Mouse (Mus musculus): ENCODE results near the gene Frrs1l.

Gene Frrs1l

DNA sequence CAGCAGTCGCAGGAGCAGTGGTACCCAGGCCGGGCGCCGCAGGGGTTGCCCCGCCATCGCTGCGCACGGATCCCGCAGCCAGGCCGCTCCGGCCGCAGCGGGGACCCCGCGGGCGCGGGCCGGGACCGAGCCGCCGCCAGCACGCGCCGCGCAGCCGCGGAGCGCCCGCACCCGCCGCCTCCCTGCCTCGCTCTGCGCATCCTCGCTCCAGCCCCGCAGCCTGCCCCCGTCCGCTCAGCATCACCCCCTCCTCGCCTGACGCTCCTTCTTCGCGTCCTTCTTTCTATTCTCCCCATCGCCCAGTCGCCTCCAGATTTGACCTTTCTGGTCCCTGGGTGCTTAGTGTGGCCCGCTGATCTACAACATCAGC lies at the start of gene Frrs1l:
Frrs1l (minus strand) TSS at position 177 of the 370 bp plus-strand sequence.
- peak; percentile 11 for DNase-seq (ENCODE audit: inconsistent ontology term)

DNA sequence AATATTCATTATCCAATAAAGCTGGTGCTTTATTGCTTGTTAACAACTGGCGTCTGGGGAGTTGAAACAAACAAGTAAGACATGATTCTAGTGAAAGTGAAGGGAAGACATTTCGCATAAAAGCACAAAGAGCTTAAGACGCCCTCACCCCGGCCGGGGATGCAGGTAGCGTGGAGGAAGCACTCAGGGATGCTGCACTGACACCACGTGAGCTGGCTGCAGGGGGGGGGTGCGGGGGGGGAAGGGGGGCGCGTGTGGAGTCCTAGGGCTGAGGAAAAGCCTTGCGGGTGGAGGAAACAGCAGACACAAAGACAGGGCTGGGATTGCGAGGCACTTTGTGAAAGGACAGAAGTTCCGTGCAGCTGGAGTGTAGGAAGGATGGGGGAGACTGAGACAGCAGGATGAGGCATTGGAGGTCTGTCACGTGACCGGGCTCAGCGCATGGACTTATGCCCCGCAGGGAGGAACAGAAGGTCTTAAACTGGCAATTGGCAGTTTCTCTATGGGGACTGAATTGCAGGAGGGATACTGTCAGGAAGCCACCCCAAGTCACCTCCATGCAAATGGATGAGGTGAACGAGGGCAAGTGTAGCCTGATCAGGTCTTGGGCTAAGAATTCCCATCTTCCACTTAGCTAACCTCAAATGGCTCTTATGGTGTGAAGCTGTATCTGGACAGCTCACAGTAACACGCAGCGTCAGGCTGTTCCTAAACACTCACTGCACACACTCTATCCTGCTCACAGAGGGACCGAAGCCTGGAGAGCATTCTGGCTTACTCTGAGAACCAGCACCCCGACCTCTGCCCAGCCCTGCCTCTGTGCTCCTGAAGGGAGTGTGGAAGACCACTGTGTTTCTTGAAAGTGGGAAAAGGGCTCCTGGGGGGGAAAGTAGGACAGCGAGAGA lies 49.2 kb upstream of the Frrs1l start:
- peak; percentile 16 for DNase-seq (ENCODE audit: inconsistent ontology term)

DNA sequence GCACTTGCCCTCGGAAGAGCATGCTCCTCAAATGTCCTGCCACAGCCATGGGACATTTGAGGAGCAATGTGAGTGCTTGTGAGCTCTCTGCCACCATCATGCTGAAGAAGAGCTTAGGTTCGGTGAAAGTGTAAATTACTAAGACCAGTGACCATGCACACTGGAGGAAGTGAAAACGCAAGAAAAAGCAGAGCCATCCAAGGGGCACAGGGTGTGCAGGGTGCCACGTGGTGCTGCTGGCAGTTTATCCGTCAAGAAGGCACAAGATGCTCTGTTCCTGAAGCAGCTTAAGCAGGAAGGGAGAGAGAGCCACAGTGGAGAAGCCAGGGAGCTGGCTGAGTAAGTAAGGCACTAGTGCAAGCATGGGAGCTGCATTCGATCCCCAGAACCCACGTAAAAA lies 47.4 kb upstream of the Frrs1l start:
- no peak for DNase-seq (ENCODE audit: inconsistent ontology term)

DNA sequence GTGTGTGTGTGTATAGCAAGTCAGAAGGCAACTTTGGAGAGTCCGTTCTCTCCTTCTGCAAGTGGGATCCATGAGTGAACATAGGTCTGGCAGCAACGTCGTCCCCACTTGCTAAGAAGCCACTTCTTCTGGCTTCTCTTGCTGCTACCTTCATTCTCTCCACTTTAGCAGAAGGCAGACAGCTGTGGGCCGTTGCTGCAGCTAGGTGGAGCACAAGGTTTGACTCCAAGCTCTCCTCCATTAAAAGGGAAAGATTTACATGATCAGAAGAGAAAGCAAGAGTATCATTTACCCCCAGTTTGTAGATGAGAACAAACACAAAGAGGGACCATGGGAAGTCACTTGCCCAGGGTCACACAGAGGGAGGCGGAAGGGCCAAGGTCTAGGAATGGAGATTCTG lies 44.0 kb upstream of the Frrs1l start:
- no peak for DNase-seq (ENCODE audit: inconsistent ontology term)

DNA sequence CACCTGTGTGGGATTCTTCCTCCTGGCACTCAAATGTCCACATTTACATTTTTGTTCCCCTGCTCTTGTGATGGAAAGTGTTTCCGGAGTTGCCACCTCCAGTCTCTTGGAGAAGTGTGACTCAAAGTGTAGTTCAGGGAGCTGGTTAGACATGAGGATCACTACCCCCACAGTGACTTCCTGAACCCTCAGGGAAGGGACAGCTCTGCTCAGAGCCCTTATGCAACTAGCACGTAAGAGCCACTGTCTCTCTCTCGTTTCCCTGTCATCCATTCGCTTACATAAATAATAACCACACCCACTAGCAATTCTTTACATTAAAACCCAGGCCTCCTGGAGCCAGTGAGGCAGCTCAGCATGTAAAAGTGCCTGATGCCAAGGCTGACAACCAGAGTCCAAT lies 41.2 kb upstream of the Frrs1l start:
- no peak for DNase-seq (ENCODE audit: inconsistent ontology term)

DNA sequence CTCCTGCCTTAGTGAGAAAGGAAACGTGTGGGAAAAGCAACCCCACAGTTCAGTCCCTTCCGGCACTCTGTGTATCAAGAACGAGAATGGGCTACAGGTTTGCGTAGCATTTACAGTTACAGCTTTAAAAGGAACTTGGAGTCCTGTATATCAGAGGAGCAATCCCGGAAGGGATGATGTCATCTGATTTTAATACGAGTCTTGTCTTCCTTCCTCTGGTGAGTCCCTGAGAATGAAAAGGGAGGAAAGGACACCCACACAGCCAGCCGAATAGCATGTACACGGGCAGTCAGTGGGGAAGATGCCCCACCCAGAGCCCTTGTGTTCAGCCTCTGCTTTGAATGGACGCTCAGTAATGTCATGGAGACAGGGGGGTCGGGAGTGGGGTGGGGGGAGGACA lies 37.8 kb upstream of the Frrs1l start:
- no peak for DNase-seq (ENCODE audit: inconsistent ontology term)

DNA sequence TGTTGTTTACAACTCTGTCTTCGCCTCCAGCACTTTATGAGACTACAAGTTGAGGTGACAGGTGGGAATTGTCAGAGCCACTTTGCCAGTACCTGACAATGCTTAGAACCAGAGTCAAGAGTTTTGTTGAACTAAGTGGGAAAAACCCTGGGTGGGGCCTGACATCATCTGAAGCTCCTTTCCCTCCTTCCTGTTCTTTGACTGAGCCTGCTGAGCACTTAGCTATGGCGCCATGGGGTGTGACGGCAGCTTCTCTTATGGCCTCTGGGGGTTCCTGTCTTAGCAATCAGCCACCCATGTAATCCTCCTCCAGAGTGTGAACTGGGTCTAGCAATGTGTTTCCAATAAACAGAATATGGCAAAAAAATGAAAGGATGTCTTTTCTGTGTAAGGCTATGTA lies 33.3 kb upstream of the Frrs1l start:
- no peak for DNase-seq (ENCODE audit: inconsistent ontology term)

DNA sequence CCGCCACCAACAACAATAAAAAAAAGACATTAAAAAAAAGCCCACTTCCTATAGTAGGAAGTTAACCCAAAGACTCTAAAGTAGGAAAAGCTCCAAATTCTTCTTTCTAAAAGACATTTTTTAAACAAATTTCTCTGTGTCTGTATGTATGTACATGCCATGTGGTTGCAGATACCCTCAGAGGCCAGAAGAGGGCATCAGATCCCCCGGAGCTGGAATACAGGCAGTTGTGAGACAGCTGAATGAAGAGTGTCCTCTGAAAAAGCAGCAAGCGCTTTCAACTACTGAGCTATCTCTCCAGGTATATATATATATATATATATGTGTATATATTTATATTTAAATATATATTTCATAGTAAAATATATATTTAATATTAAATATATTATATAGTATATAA lies 31.1 kb upstream of the Frrs1l start:
- no peak for DNase-seq (ENCODE audit: inconsistent ontology term)

DNA sequence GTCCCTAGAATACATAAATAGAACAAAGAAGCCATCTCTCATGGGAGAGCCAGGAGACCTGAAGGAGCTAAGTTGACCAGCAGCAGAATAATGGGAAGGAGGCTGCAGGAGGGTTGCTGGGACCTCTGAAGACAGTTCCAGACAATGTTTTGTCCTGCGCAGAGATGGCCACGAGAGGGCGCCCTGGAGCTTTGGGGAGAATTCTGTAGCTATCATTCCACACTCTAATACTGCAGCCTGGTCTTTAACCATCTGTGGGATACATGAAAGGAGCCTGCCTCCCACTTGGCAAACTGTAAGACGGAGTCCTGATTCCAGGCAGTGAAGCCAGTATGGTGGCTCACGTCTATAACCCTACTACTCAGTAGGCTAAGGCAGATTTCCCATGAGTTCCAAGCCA lies 27.0 kb upstream of the Frrs1l start:
- DNase-seq (ENCODE audit: inconsistent ontology term): peak; percentile 49

DNA sequence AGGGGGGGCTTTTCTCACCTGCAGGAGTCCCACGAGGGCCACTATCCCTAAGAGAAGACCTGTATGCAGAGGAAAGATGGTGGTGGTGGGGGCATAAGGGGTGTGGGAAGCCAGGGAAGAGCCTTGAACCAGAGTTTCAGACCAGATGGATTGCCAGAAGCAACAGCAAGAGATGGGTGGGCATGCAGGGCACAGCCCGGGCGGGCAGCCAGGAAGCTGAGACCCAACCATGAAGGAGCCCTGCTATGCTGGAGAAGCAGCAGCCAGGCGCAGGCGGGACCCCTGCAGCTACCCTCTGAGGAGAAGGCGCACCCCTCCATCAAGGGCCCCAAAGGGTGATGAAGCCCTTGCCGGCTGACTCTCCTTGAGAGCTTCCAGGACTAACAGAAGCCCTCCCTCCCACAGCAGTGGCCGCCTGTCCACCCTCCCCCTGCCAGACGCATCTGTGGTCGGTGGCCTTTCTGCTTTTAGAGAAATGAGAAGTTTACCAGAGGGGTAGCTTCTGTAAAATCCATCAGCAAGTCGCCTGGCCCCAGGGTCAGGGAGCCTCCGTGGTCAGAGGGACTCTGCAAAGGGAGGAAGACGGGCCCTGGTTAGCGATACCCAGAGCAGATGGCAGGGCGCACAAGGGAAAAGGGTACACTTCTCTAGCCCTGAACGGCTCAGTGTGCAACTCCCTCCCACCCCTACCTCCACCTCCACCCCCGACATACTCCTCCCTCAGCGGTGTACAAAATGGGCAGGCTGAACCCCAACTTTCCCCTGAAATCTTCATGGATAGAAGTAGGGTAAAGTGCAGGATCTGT lies 26.4 kb upstream of the Frrs1l start:
- no peak for DNase-seq (ENCODE audit: inconsistent ontology term)

DNA sequence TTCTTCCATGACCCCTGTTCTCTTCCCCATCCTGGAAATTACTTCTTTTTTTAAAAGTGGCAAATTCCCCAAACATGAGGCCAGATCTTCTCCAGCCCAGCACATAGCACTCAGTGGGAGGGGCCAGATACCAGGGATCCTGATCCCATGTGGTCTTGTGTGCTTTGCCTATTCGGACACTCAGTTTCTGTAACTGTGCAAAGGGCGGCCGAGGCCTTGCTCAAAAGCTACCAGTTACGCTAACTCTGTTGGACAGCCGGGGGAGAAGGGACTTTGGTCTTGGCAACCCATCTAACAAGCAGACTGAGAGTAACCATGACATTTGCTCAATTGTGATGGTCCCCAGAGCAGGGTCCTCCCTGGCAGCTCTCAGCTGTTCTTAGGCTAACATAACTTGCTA lies 24.8 kb upstream of the Frrs1l start:
- DNase-seq (ENCODE audit: inconsistent ontology term): no peak

DNA sequence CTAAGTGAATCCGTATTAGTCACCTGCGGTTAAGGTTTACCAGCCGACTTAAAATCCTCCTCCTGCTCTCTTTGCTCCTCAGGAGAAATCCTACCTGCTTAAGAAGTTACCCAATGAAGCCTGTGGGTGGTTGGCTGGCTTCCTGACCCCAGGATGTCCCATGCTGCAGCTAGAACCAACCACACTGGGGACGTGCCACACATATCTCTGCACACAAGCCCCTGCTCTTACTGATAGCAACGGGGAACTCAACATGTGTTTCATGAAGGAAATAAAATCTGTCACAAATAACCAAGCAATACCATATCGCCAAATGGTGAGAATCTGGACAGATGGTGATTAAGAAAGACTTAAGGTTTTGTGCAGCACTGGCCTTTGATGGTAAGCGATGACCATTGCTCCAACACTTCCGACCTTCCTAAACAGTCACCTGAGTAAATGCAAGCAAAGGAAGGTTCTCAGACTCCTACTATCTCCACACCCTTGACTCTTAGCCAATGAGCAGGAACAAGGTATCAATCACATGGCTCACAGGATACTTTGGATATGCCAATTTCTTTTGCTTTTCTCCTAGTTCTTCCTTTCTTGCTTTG lies 21.4 kb upstream of the Frrs1l start:
- DNase-seq (ENCODE audit: inconsistent ontology term): no peak

DNA sequence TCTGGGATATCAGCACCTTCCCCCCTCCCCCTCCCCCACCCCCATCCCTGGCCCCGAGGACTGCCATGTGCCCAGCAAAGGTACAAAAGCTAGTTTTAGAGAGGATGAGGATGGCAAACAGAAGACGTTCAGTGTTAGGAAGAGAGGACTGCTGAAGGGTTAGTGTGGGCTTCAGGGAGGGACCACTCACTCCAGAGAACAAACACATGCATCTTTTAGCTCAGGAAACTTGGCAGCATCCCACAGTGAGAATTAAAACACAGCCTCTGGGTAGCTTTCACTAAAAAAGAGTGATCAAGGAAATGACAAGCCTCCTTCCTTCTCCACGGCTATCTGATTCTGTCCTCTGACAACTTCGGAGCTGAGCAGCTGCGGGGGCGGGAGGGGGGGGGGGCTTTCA lies 20.7 kb upstream of the Frrs1l start:
- DNase-seq (ENCODE audit: inconsistent ontology term): no peak

DNA sequence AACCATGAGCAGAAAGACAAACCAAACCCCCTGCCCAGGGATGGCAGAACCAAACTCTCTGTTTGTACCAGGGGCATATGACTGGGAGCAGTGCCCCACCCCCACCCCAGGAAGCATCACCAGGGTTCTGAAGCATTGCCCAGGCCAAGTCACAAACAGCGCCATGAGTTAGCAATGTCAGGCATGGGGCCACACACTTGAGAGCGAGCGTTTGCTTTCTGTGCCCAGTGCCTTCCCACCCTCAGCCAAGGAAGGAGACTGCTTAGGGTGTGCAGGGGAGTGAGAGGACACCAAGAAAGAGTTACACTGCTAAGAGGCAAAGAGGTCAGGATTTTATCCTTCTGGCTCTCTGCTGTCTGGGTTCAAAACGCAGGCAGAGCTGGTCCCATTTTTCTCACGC lies 20.2 kb upstream of the Frrs1l start:
- no peak for DNase-seq (ENCODE audit: inconsistent ontology term)

DNA sequence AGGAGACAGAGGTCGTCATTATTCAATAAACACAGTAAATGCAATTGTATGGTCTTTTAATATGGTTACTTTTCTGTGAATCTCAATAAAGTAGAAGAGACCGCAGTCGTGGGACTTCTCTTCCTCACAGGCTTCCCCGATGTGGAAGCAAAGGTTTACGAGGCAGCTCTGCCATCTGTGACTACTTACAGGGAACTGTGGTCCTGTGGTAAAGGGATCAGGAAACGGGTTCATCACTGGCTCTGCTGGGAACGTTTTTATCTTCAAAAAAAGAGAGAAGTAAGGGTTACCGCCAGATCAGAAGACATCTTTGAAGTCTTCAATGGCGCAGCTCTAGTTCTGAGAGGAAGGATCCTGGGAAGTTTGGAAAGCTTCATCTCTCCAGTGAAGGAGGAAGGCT lies 17.5 kb upstream of the Frrs1l start:
- no peak for DNase-seq (ENCODE audit: inconsistent ontology term)

DNA sequence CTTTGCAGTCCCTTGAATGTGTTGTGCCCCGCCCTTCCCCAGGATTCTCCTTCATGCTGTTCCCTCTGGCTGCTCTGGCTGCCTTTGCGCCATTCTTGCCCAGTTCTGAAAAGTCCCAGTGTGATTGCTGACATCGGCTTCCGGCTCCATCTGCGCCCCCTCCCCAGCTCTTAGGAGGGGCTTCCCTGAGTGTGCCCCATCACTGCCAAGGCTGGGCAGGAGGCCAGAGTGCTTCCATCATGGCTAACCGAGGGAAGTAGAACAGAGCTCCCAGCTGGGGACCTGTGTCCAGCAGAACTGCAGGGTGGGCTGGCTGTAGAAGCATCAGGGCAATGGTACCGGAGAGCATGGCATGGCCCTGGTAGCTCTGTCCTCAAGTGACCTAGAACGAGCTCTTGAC lies 14.8 kb upstream of the Frrs1l start:
- DNase-seq (ENCODE audit: inconsistent ontology term): peak; percentile 14

DNA sequence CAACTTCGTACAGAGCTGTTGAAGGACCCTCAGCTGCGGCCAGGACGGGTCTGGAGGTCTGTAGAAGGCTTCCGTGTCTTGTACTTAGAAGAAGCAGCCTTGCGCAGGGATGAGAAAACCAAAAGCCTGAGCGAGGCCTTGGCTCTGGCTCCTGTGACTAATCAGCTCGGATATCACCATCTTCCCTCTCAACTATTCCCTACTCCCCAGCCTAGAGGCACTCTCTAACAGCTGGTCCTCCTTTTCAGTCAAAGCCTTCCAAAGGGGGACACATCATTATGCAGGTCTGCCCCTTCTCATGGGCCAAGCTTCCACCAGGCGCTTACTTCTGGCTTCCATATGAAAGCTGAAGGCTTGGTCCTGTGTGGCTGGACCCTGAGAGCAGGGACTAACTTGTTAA lies 13.7 kb upstream of the Frrs1l start:
- DNase-seq (ENCODE audit: inconsistent ontology term): no peak

DNA sequence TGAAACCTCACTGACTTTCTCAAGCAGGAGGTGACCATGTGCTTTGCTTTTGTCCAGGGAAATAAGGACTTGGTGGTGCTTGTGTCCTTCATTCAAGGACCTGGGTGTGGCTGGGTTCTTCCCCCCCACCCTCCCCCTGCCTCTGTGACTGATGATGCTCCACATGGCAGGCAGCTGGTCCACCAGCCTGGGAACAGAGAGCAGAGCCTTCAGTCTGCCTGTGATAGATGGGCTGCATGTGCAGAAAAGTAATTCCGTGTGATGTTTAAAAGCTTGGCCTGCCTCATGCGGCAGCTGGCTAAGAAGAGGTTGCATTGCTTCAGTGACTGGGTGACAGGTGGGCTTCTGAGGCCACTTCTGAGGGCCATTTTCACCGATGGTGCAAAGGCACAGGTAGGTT lies 12.6 kb upstream of the Frrs1l start:
- DNase-seq (ENCODE audit: inconsistent ontology term): no peak

DNA sequence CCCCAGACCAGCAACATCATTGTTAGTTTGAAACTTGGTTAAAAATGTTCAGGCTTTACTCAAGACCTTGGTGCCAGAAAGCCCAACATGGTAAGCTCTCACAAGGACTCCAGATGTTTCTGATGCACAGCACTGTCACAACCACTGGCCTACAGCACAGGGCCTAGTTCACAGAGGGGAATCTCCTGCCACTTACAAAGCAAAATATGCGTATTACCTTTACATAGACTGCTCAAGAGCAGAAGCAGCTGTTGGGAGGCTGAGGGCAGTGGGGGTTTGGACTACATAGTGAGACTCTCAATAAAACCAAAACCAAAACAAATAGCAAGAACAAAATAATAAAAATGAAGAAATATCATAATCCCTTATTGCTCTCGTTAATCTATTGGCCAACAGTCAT lies 11.2 kb upstream of the Frrs1l start:
- DNase-seq (ENCODE audit: inconsistent ontology term): no peak

DNA sequence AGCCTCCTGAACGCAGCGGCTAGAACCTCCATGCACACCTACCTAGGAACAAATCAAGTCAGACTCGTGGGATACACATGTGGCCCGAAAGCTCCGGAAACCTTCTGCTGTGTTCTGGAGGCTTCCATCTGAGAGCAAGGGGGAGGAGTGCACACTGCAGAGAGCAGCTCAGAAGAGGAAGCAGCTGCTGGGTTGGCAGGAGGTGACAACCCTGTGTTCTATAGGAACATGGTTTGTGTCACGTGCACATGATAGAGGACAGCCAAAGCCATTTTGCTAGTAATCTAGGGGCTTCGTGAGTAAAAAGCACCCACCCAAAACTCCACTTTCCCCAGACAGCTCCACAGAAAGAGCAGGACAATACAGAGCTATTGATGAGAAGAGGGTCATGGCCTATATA lies 3.1 kb upstream of the Frrs1l start:
- no peak for DNase-seq (ENCODE audit: inconsistent ontology term)

DNA sequence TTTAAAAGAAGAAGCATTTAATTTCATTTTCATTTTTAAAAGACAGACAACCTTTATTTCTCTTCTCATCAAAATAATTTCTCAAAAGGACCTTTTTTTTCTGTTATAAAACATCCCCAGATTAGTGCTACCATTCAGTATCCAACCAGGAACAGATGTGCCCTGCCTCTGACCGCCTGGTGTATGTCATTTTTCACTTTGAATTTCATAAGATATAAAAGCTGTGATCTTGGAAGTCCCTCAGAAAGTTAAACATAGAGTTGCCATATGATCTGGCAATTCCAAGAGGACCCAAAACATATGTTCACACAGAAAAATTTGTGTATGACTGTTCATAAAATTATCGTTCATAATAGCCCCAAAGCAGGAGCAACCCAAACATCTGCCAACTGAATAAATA lies 1.8 kb upstream of the Frrs1l start:
- no peak for DNase-seq (ENCODE audit: inconsistent ontology term)

DNA sequence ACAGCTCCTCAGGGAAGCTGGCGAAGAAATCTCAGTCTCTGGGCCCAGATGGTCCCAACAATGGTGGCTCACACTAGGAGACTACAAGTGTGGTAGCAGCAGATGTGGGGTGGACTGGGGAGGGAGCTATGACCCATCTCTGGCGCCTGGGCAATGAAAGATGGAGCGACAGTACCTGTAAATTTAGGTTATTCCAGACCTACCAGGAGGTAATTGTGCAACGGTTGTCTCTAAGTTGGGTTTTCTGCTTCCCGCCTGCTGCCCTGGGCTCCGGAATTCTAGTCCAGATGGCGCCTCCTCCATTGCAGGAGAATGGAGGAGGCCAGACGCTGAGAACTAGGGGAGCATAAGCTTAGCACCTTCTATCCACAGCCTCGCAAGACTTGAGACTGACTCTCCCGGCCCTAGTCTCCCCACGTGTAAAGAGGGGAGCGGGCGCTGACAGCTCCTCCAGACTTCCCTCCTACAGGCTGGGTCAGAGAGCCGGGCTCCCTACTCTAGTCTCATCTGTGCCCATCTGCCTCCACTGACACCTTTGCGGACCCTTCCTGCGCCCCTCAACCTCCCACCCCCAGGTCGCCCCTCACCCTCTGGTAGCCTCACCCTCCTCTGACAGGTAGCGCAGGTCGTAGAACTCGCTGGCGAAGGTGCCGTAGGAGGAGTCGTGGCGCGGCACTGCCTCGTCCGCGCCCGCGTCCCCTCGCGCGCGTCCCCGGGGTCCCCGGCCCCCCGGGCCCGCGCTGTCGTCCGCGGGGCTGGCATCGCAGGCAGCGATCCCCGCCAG lies 568 bp downstream of the Frrs1l start:
- DNase-seq (ENCODE audit: inconsistent ontology term): peak; percentile 11
